ENCODE assay signal across 17 mouse cellular contexts in the genomic region with DNA sequence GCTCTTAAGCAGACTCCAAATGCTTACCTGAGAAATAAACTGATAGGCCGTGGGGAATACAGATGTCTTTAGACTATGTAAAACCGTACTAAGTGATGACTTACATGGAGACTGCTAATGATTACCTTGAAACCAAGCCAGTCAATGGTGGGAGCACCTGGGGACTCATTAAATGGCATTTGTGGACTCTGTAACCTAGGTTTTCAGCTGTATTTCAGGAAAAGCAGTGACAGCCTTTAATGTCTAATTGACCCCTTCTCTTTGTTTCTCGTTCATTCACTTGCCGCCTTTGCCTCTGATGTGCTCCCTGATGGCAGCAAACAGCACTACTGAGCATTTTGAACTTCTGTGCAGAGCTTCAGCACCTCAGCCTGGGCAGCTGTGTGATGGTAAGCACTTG.
"Had no signal": no experiment of that assay in that cellular context is flagged by ENCODE, and none has a peak within 500 bp of the region (broad histone marks: within the 10 kb centered on the region; RNA-seq: fewer than 3 reads in every experiment).

No protein-coding gene starts in this region.

- H3K4me3 ChIP-seq: layer of hippocampus, adult 2 months; liver, embryonic 13.5 days; myocyte; neural tube, embryonic 13.5 days had no signal

- DNase-seq: kidney, adult 2 months; kidney, postnatal 25 days; layer of hippocampus, adult 9-11 months; liver, embryonic 13.5 days; lung, adult 2 months; lung, postnatal 14 days; lung, postnatal 4 days; retina, postnatal 1 day; right cerebral cortex, postnatal 25 days; spleen, adult 18-20 months; thymus, adult 18-20 months; thymus, postnatal 36 days had no signal

- H3K4me2 ChIP-seq: liver, embryonic 13.5 days; neural tube, embryonic 13.5 days had no signal

- H3K27ac ChIP-seq: kidney, postnatal 0 days; layer of hippocampus, adult 2 months; liver, embryonic 13.5 days; neural tube, embryonic 13.5 days had no signal

- ATAC-seq: intestine, postnatal 0 days had no signal

- H3K9ac ChIP-seq: liver, embryonic 13.5 days; neural tube, embryonic 13.5 days had no signal

- H3K9me3 ChIP-seq: liver, embryonic 13.5 days; neural tube, embryonic 13.5 days had no signal

- H3K4me1 ChIP-seq: liver, embryonic 13.5 days; neural tube, embryonic 13.5 days had no signal

- H3K27me3 ChIP-seq: liver, embryonic 13.5 days; neural tube, embryonic 13.5 days had no signal
